Mouse (Mus musculus) CH12.LX (cell line): ENCODE data around the gene Srsf2. TPM values are rescaled to one million over a fixed set of nuclear protein-coding genes. Genes with fewer than 3 reads are reported as not detected.

Experiments
- DNase-seq: peaks from one replicate; pipeline ENCODE4 v3.0.0-alpha.2; 2013; ENCODE audit errors: extremely low read depth
- H3K27ac ChIP-seq: 2 replicates; pipeline ENCODE4 v1.5.1; 2012; ENCODE audit warnings: low read depth, mild to moderate bottlenecking, control low read depth, moderate library complexity; ENCODE audit not compliant: insufficient read depth
- H3K27me3 ChIP-seq: replicated peaks from 2 replicates; pipeline ENCODE3; 2012; ENCODE audit warnings: inconsistent platforms
- H3K36me3 ChIP-seq, 2 experiments: replicated peaks in 1 of 2; 2 replicates each; pipeline versions ENCODE3 to v1.6.1; 2012; ENCODE audit warnings: inconsistent platforms in 1 of 2, low read length in 1 of 2, mild to moderate bottlenecking in 1 of 2, mixed read lengths in 1 of 2, moderate library complexity in 1 of 2; ENCODE audit not compliant: control insufficient read depth in 1 of 2, insufficient read depth in 1 of 2
- H3K4me1 ChIP-seq, 2 experiments: 2 replicates each; pipeline ENCODE4 v1.6.1; 2012; ENCODE audit warnings: inconsistent platforms in 1 of 2, moderate library complexity in 1 of 2; ENCODE audit not compliant: insufficient read depth in 2 of 2, control insufficient read depth in 1 of 2
- H3K4me2 ChIP-seq: 2 replicates; pipeline ENCODE4 v1.6.1; 2012; ENCODE audit warnings: low read depth, mild to moderate bottlenecking, control low read depth; ENCODE audit not compliant: poor library complexity, insufficient read depth, severe bottlenecking
- H3K4me3 ChIP-seq, 3 experiments: fragments of 150-350 bp in 1 of 3; sonication (generic) in 1 of 3; replicated peaks in 1 of 3; 2 replicates each; pipeline versions ENCODE3 to v1.5.1; 2011 to 2012; ENCODE audit warnings: low read depth in 2 of 3, low read length in 2 of 3, mild to moderate bottlenecking in 2 of 3, moderate library complexity in 2 of 3, control low read depth in 1 of 3, improper control_type of control experiment in 1 of 3, inconsistent platforms in 1 of 3, mixed read lengths in 1 of 3; ENCODE audit not compliant: poor library complexity in 1 of 3
- H3K79me2 ChIP-seq: replicated peaks from 2 replicates; pipeline ENCODE4 v1.6.1; 2012; ENCODE audit warnings: mild to moderate bottlenecking, moderate library complexity; ENCODE audit not compliant: control insufficient read depth, poor library complexity, insufficient read depth, severe bottlenecking; ENCODE audit errors: extremely low read depth
- H3K9ac ChIP-seq: 2 replicates; pipeline ENCODE4 v1.6.1; 2012; ENCODE audit warnings: low read depth, mild to moderate bottlenecking, control low read depth, moderate library complexity; ENCODE audit not compliant: insufficient read depth
- H3K9me3 ChIP-seq: replicated peaks from 2 replicates; pipeline ENCODE3; 2012; ENCODE audit warnings: low read length, inconsistent platforms, mixed read lengths
- BHLHE40 ChIP-seq: IDR thresholded peaks from 2 replicates; pipeline ENCODE4 v1.6.1; 2011; ENCODE audit warnings: mild to moderate bottlenecking, low read depth, low read length, improper control_type of control experiment
- CHD1 ChIP-seq: IDR thresholded peaks from 2 replicates; pipeline ENCODE4 v1.6.1; 2012; ENCODE audit warnings: low read depth, low read length, improper control_type of control experiment, inconsistent platforms
- CTCF ChIP-seq, 2 experiments: IDR thresholded peaks in 1 of 2; conservative IDR thresholded peaks in 1 of 2; 2 replicates each; pipeline ENCODE4 v1.5.1; 2011 to 2012; ENCODE audit warnings: low read depth in 2 of 2, low read length in 2 of 2, improper control_type of control experiment in 1 of 2, inconsistent platforms in 1 of 2, mild to moderate bottlenecking in 1 of 2, moderate library complexity in 1 of 2
- E2F4 ChIP-seq: IDR thresholded peaks from 2 replicates; pipeline ENCODE4 v1.6.1; 2011; ENCODE audit warnings: low read depth, low read length, improper control_type of control experiment; ENCODE audit not compliant: insufficient replicate concordance
- EP300 ChIP-seq: IDR thresholded peaks from 2 replicates; pipeline ENCODE4 v1.6.1; 2011; ENCODE audit warnings: low read length, improper control_type of control experiment
- ETS1 ChIP-seq: conservative IDR thresholded peaks from 2 replicates; pipeline ENCODE4 v1.6.1; 2012; ENCODE audit warnings: low read depth, mild to moderate bottlenecking, inconsistent platforms, low read length, improper control_type of control experiment, moderate library complexity
- IRF4 ChIP-seq: IDR thresholded peaks from 2 replicates; pipeline ENCODE4 v1.6.1; 2014; ENCODE audit warnings: low read depth, mild to moderate bottlenecking, inconsistent platforms, low read length, improper control_type of control experiment
- JUN ChIP-seq: IDR thresholded peaks from 2 replicates; pipeline ENCODE4 v1.6.1; 2011; ENCODE audit warnings: low read depth, mild to moderate bottlenecking, low read length, improper control_type of control experiment, moderate library complexity; ENCODE audit not compliant: insufficient read depth
- KAT2A ChIP-seq: IDR thresholded peaks from 2 replicates; pipeline ENCODE4 v1.6.1; 2012; ENCODE audit warnings: low read length, improper control_type of control experiment, inconsistent platforms; ENCODE audit not compliant: insufficient replicate concordance
- MAZ ChIP-seq: IDR thresholded peaks from 2 replicates; pipeline ENCODE4 v1.6.1; 2012; ENCODE audit warnings: low read depth, mild to moderate bottlenecking, inconsistent platforms, low read length, improper control_type of control experiment, moderate library complexity
- MXI1 ChIP-seq: IDR thresholded peaks from 2 replicates; pipeline ENCODE4 v1.6.1; 2011; ENCODE audit warnings: mild to moderate bottlenecking, low read depth, low read length, improper control_type of control experiment
- RCOR1 ChIP-seq: conservative IDR thresholded peaks from 2 replicates; pipeline ENCODE4 v1.6.1; 2012; ENCODE audit warnings: low read depth, mild to moderate bottlenecking, inconsistent platforms, low read length, improper control_type of control experiment
- SMC3 ChIP-seq: IDR thresholded peaks from 2 replicates; pipeline ENCODE4 v1.6.1; 2011; ENCODE audit warnings: low read depth, low read length, improper control_type of control experiment
- UBTF ChIP-seq: IDR thresholded peaks from 2 replicates; pipeline ENCODE4 v1.6.1; 2012; ENCODE audit warnings: low read depth, mild to moderate bottlenecking, inconsistent platforms, low read length, improper control_type of control experiment, moderate library complexity
- USF2 ChIP-seq: conservative IDR thresholded peaks from 2 replicates; pipeline ENCODE4 v1.6.1; 2011; ENCODE audit warnings: low read depth, low read length, improper control_type of control experiment
- ZNF384 ChIP-seq: IDR thresholded peaks from 2 replicates; pipeline ENCODE4 v1.6.1; 2012; ENCODE audit warnings: low read depth, low read length, improper control_type of control experiment, inconsistent platforms
- dilution Hi-C: fragments of 300-500 bp; cut with MboI; formaldehyde crosslinking; loops from 2 replicates; pipeline ENCODE4 v1.14.3; 2020; ENCODE audit warnings: low sequenced_read_pairs; ENCODE audit not compliant: extremely low pct_unique_long_range_greater_than_20kb, extremely low pct_ligation_motif_present
- in situ Hi-C: fragments of 300-500 bp; cut with MboI; formaldehyde crosslinking; loops from 3 replicates; pipeline ENCODE4 v1.14.3; 2019; ENCODE audit warnings: low sequenced_read_pairs, low pct_ligation_motif_present, low pct_unique_long_range_greater_than_20kb, mixed read lengths
- polyA plus RNA-seq: library from polyadenylated mRNA; unstranded; fragments of >175 nt; gene quantifications from 2 replicates; pipeline ENCODE4 v1.2.1, GENCODE M21; 2012; ENCODE audit warnings: low read depth; ENCODE audit not compliant: insufficient read length
- total RNA-seq, 2 experiments: library from RNA; depleted of rRNA; stranded (reverse); fragments of 300-350 nt in 1 of 2; fragments of >200 nt in 1 of 2; gene quantifications; 2 replicates each; pipeline ENCODE4 v1.2.3; 2012 to 2014

The Srsf2 gene
- total and polyA plus RNA-seq, 3 experiments = 298 to 1,224 (median 471) TPM

DNA sequence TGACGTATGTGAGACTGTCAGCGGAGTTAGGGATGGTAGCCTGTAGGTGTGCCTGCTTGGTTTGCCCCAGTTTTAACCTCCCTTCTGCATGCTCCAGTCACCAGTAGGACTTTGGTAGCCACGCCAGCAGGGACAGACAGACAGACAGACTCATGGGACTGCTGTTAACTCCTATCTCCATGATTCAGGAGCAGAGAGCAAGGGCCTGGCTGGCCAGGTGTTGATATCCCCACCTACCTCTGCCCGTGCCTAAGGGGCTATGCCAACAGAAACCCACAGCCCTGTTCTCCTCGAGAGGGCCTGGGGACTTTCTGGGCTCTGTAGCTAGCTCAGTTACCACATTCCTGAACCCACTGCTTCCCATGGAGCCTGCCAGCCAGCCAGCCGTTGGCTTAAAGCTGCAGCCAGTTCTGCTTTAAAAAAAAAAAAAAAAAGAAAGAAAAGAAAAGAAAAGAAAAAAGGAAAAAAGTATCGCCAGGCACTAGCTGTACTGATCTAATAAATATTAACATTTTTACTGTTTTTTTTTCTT is 37.9 kb downstream of the Srsf2 start:
- H3K27ac ChIP-seq = no peak overlapping the region
- no peak for TF ChIP-seq E2F4
- no peak for TF ChIP-seq BHLHE40
- no peak for TF ChIP-seq EP300
- TF ChIP-seq RCOR1 = no peak
- no peak for TF ChIP-seq MXI1
- TF ChIP-seq MAZ = no peak
- TF ChIP-seq KAT2A = no peak
- no peak for TF ChIP-seq SMC3
- TF ChIP-seq USF2 = no peak
- TF ChIP-seq ZNF384 = no peak
- no peak overlapping the region for H3K4me2 ChIP-seq
- H3K4me3 ChIP-seq = no peak overlapping the region
- in situ Hi-C loops = no loop called here
- no peak overlapping the region for H3K9ac ChIP-seq
- DNase-seq = no peak
- H3K4me1 ChIP-seq = peaks cover 9 to 25% of the 10 kb centered on the region in 2 experiments
- H3K36me3 ChIP-seq = no peaks in the 10 kb centered on the region
- no peaks in the 10 kb centered on the region for H3K79me2 ChIP-seq
- dilution Hi-C loops = no loop called here
- H3K27me3 ChIP-seq = peaks cover 8% of the 10 kb centered on the region
- no peaks in the 10 kb centered on the region for H3K9me3 ChIP-seq

DNA sequence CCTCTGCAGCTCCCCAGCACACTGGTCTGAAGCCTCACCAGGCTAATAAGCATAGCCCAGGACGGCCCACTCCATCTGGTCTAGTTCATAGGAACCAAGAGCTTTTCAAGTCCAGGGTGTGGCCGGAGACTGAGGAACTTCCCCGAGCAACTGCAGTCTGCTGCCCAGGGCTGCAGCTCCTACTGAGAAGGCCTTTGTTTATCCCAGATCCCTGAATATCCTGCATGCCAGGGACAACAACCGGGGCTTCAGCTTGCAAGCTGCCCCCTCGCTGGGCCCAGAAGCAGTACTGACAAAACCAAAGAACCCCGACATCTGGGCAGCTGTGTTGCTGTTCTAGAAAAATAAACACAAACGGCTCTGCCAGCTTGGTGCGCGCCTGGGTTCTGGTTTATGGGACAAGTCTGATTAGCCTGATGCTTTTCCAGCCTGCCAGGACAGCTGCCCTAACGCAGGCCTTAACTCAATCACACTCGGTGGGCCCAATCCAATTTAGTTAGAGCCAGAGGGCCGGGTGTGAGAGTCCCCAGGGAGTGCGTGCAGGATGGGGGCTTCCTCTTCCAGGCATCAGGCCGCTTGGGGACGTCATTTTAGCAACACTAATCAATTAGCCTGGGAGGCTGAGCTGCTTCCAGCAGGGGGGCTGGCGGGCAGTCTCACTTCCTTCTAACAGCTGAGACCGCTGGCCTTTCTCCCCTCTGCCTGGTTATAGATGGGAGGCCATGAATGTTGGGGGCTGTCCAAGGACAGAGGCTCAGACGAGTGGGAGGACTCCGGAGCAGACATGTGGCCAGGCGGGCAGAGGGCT is 38.6 kb downstream of the Srsf2 start:
- Histone ChIP-seq H3K36me3 (no peaks in the 10 kb centered on the region), H3K9ac (no peak overlapping the region), H3K27ac (no peak overlapping the region), H3K4me2 (no peak overlapping the region), H3K9me3 (no peaks in the 10 kb centered on the region), H3K4me1 (peaks cover 13 to 31% of the 10 kb centered on the region in 2 experiments), H3K27me3 (peaks cover 8% of the 10 kb centered on the region), H3K4me3 (no peak overlapping the region), H3K79me2 (no peaks in the 10 kb centered on the region)
- dilution Hi-C loops (no loop called here), in situ Hi-C loops (no loop called here)
- TF ChIP-seq IRF4 (peak; percentile 57), ETS1 (0 out of 2 replicates have a peak, but pooled peaks have one; percentile 10), CTCF (conservative IDR thresholded peaks at IDR 0.05 in 1 of 2, IDR thresholded peaks at IDR 0.05 in 1 of 2; ENCODE audit: low read depth in 2 of 2, low read length in 2 of 2) (peak in 1 of 2 experiments; percentile 21; a peak in 2 of 4 replicates), JUN (no peak), ZNF384 (no peak), CHD1 (no peak), UBTF (no peak)
- peak; percentile 65 for DNase-seq
